Mouse (Mus musculus) kidney, adult 8-10 months (tissue): Measurements from ENCODE around the gene Cenph.
"Not testable (repeated sequence)": the region's sequence is repeated elsewhere in the genome, so short reads cannot be mapped to it uniquely, and the experiment has no call there.

Source experiments
- DNase-seq, 2 experiments: peaks; one replicate each; pipeline ENCODE4 v3.0.0; 2022

Gene Cenph

DNA sequence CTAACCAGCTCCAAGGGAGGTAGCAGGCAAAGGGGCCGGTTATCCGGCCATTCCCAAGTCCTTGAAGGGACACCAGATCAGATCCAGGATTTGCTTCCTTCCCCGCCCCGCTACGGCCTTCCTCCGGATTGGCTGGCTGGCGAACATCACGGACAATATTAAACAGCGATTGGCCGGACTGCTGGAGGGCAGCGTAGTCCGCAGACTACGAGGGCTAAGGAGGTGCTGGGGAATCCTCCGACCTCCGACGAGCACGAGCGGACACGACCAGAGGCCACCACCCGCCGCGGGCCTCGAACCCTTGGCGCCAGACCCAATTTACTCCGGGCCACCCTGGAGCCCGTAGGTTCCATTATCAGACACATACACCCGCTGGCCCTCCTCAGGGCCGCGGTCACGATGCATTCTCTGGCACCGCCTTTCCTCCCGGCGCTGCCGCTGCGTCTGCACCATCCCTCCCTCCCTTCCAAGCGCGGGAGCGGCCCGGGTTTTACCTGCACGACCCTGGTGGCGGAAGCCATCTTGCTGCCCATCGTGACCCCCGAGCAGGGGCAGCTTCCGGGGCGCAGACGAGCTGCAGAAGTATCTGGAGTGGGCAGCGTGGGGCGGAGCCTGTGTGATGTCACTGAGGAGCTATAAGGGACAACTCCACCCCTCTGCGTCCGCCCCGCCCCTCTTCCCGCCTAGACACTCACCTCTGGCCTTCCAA lies 31.5 kb downstream of the Cenph start, which contains the start of gene Mrps36:
Gene Mrps36, minus strand, starts transcription at position 624 of the 709 bp plus-strand sequence.
- peak; percentile 96 to 97 for DNase-seq

DNA sequence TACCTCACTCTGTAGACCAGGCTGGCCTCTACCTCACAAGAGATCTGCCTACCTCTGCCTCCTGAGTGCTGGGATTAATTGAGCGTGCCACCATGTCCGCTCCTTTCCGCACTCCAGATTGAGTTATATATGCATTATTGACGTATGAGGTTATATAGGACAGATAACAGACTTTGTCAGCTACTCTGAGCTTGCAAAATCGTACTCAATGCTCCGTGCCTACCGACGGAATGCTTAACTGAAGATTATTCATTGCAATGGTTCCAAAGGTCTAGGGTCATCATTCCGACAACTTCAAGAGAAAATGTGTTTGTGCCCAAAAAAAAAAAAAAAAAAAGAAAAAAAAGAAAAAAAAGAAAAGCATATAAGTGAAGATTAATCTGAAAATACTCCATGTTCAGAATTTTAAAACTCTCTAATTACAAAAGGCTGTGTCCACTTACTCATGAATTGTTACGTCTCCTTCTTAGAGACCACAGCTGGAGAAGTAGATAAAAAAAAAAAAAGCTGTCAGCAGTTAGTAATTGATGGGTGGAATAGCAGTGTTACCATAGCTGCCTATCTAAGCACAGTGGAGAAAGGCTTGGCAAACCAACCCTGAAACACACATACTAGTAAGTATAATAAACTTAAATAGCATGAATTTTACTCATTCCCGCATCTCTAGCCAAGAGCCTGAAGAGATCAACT lies 32.2 kb downstream of the Cenph start:
- DNase-seq: peak; percentile 33 to 59

DNA sequence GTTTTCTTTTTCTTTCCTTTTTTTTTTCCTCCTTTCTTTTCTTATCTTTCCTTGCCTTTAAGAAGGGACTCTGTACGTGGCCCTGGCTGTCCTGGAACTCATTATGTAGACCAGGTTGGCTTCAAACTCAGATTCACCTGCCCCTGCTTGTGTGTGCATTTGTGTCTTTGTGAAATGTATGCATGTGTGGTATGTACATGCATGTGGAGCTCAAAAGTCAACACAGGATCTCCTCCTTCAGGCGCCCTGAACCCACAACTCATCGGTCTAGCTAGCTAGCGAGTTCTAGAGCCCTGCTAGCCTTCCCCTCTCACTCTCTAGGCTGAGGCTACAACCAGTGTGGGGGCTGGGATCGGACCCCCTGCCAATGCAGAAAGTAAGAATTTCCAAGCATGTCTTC lies 32.9 kb downstream of the Cenph start:
- peak in 1 of 2 experiments; percentile 10 for DNase-seq

DNA sequence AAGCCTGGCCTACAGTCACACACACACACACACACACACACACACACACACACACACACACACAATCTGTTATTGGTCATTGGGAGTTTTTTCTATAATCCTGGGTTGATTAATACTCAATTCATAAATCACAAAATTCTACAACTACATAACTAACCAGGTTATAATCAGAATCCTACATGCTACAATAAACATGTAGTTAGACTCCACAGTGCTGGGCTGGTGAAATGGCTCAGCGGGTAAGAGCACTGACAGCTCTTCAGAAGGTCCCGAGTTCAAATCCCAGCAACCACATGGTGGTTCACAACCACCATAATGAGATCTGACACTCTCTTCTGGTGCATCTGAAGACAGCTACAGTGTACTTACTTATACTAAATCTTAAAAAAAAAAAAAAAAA lies 42.9 kb downstream of the Cenph start:
- DNase-seq: no peak

DNA sequence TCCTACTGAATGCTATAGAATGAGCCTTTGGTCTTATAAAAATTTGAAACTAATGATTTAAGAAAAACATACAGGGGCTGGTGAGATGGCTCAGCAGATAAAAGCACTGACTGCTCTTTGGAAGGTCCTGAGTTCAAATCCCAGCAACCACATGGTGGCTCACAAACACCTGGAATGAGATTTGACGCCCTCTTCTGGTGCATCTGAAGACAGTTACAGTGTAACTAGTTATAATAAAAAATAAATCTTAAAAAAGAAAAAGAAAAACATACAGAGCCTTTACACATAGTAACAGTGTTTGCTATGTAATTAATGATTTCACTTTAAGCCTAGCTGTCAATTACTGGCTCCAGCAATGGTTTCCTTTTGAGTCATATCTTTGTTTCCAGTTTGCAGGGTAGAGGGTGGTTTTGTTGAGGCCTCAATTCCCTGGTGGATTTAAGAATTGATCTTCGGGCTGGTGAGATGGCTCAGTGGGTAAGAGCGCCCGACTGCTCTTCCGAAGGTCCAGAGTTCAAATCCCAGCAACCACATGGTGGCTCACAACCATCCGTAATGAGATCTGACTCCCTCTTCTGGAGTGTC lies 44.1 kb downstream of the Cenph start:
- not testable (repeated sequence) for DNase-seq

DNA sequence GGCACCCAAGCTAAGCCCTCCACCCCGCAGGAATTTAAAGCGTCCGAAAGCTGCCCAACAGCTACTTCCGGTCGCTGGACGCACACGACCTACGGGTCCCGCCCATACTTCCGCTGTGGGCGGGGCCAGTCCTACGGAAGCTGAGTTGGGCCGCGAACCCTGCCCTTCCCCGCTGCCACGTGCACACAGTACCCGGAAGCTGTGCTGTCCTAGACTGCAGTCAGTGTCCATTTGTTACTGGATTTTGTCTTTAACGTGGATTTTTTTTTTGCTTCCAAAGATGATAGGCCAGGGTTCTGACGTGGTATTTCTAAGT lies 44.9 kb downstream of the Cenph start, which contains the start of gene Cdk7:
Gene Cdk7, minus strand, starts transcription at position 79 of the 316 bp plus-strand sequence.
- peak; percentile 93 to 94 for DNase-seq

DNA sequence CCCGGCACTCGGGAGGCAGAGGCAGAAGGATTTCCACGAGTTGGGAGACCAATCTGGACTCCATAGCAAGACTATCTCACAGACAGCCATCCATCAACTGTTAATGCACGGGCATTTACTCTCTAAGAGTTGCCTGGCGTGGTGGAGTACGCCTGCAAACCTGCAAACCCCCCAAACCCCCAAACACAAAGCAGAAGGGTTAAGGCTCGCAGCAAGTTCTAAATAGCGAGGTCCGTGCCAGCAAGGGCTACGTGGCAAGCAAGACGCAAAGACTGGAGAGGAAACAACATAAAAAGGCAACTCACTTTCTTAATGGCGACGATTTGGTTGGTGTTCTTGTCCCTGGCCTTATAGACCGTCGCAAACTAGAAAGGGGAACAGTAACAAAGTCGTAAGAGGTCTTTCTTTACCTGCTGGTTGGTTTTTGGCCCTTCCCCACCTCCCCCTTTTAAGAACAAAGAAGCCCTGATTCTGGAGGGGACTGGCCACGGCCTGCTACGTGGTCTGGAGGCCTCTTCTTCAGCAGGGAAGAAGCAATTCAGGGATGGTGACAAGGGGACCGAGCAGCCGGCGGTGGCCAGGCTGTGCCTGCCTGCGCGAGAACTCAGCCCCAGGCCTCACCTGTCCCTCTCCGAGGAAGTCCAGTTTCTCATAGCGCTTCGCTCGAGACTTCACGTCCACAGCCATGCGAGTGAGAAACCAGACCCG lies 45.4 kb downstream of the Cenph start:
- peak in 1 of 2 experiments; percentile 9 for DNase-seq

DNA sequence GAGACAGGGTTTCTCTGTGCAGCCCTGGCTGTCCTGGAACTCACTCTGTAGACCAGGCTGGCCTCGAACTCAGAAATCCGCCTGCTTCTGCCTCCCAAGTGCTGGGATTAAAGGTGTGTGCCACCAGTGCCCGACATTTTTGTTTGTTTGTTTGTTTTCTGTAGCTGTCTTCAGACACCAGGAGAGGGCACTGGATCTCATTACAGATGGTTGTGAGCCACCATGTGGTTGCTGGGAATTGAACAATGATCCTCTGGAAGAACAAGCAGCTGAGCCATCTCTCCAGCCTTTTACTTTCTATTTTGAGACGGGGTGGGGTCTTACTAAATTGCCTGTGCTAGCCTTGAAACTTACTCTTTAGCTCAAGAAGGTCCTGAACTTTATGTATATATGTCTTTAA lies 47.2 kb downstream of the Cenph start:
- not testable (repeated sequence) for DNase-seq

DNA sequence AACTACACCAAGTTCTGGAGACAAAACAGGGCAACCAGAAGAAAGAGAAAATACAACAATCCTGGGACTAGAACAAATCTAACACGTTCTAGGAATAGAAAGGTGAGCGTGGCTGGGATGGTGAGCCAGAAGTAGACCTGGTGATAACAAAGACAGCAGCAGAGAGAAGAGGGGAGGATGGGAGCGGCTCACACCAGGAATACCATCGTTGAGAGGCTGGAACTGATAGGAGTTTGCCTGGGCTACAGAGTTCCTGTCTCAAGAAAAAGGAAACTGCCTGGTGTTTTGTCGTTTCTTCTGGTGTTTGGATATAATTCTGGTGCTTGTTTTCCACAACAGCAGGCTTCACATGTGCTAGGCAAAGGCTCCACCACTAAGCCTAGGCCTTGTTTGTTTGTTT lies 47.6 kb downstream of the Cenph start:
- no peak for DNase-seq

DNA sequence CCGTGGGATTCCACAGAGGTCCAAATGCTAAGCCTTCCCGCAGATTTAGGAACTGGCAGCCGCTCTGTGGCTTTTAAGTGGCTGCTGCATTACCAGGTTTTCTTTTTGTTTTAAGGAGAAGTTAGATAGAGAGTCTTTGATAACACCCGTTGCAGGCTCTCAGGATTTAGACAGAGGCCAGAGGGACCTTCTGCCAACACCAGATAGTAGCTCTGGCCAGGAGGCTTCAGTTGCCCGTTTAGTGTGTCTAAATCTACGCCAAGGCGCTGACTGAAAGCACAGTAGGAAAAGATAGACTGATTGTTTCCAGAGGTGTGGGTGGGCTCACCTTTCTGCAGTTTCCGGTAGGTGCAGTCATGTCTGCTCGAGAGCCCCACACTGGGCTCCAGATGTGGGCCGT lies 50.5 kb downstream of the Cenph start:
- no peak for DNase-seq

DNA sequence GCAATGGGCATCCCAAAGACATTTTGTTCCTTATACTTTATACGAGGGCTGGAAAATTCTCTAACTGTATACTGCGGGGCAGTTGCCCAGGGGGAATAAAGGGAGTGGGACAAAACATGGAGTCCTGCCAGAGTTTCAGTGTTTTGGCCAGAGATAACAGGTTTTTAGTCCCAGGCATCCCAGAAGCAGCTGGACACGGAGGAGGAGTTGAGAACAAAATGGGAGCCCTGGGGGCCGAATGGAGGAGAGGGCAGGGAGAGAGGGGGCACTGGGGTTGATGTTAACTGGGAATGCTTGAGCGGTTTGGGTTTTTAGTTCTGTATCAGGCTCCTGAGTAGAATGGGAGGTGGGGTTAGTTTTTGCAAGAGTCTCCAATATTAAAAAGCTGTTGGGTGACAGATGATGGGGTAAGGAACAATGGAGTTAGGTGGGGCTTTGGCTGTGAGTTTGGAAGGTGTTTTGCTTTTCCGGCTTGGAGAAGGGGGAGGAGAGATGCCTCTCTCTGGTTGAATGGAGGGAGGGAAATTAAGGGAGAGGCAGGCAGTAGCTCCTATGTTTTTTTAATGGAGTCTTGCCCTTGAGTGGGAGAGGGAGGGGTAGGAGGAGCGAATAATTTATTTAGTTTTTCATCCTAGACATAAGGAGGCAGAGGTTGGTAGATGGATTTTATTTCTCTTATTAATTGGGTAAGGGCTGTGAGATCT lies 51.5 kb downstream of the Cenph start:
- no peak for DNase-seq

DNA sequence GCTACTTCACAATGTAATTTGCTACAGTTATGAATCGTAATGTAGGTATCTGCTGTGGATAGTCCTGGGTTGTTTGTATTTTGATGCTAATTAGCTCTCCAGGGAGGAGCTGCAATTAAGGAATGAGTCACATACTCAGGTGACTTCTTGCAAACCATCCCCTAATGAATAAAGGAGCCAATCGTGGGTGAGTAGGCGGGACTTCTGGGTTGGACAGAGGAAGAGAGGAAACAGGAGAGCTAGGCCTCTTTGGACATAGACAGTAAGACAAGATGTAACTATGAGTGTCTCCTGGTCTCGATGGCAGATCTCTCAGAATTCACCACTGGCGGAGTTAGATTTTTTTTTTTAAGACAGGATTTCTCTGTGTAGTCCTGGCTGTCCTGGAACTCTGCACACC lies 54.0 kb downstream of the Cenph start:
- no peak for DNase-seq

DNA sequence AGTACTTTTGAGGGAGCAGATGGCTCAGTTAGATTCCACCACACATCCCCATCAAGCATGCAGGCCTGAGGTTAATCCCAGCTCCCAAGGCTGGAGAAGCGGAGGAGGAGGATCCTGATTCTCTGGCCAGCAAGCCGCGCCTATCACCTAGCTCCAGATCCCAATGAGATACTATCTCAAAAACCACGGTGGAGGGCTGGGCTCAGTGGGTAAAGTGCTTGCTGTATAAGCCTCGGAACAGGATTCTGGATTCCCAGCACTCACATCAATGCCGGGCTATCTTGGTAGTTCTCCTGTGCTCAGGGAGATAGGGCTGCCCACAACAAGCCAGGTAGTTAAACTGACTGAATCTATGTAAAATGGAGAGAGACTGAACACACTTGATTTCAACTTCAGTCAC lies 60.2 kb downstream of the Cenph start:
- no peak for DNase-seq
